Mouse (Mus musculus) embryonic facial prominence, embryonic 11.5 days (tissue): ENCODE data around the gene Pikfyve. TPM values are rescaled to one million over a fixed set of nuclear protein-coding genes. Genes with fewer than 3 reads are reported as not detected.

Experiments used
- ATAC-seq: fragments of 200-750 bp; cut with Nextera tagmentation; replicated peaks from 2 replicates; pipeline ENCODE4 v1.8.0; 2017; ENCODE audit warnings: low read depth; ENCODE audit not compliant: insufficient number of reproducible peaks, low FRiP score, low TSS enrichment
- DNase-seq: peaks from one replicate; pipeline ENCODE4 v3.0.0-alpha.2; 2015; ENCODE audit warnings: low spot score
- H3K27ac ChIP-seq: fragments of 300-500 bp; sonication (generic); replicated peaks from 2 replicates; pipeline ENCODE4 v1.5.1; 2014; ENCODE audit warnings: mild to moderate bottlenecking, low read depth, low read length, control low read depth
- H3K27me3 ChIP-seq: fragments of 300-500 bp; sonication (generic); 2 replicates; pipeline ENCODE4 v1.6.1; 2014; ENCODE audit warnings: mild to moderate bottlenecking, low read length, moderate library complexity, mixed read lengths; ENCODE audit not compliant: control insufficient read depth, insufficient read depth
- H3K36me3 ChIP-seq: fragments of 300-500 bp; sonication (generic); replicated peaks from 2 replicates; pipeline ENCODE4 v1.6.1; 2014; ENCODE audit warnings: low read depth, mild to moderate bottlenecking, low read length, moderate library complexity, mixed read lengths; ENCODE audit not compliant: control insufficient read depth, insufficient read depth
- H3K4me1 ChIP-seq: fragments of 300-500 bp; sonication (generic); 2 replicates; pipeline ENCODE4 v1.6.1; 2014; ENCODE audit warnings: low read length, mixed read lengths; ENCODE audit not compliant: control insufficient read depth, insufficient read depth
- H3K4me2 ChIP-seq: fragments of 300-500 bp; sonication (generic); 2 replicates; pipeline ENCODE4 v1.6.1; 2014; ENCODE audit warnings: low read depth, mild to moderate bottlenecking, control low read depth, low read length, moderate library complexity
- H3K4me3 ChIP-seq: fragments of 300-500 bp; sonication (generic); 2 replicates; pipeline ENCODE4 v1.5.1; 2014; ENCODE audit warnings: low read depth, low read length, control low read depth
- H3K9ac ChIP-seq: fragments of 300-500 bp; sonication (generic); replicated peaks from 2 replicates; pipeline ENCODE4 v1.6.1; 2014; ENCODE audit warnings: mild to moderate bottlenecking, control low read depth, low read length
- H3K9me3 ChIP-seq: fragments of 300-500 bp; sonication (generic); replicated peaks from 2 replicates; pipeline ENCODE4 v1.6.1; 2016; ENCODE audit warnings: mild to moderate bottlenecking, low read length, inconsistent platforms, mixed read lengths; ENCODE audit not compliant: control insufficient read depth
- WGBS: fragments of 180-500 bp; shearing (Covaris S2); extraction: QIAGEN DNeasy Blood & Tissue Kit; methylation state at CpG from one replicate; pipeline ENCODE4 v1.1.7; 2014; 5-methylcytosine and 5-hydroxymethylcytosine counted together
- polyA plus RNA-seq: library from polyadenylated mRNA; unstranded; fragments of >200 nt; fragmentation: Nextera tagmentation; extraction: Ambion mirVana; gene quantifications from 2 replicates; pipeline ENCODE4 v1.2.1, GENCODE M21; 2014

Gene Pikfyve
- polyA plus RNA-seq, 1 experiment from 2014 or later: 14.8 TPM

- peak overlapping the region; percentile 61 for H3K9ac ChIP-seq
- H3K27me3 ChIP-seq: no peaks in the 10 kb centered on the region
- H3K36me3 ChIP-seq: no peaks in the 10 kb centered on the region
- ATAC-seq: peak; percentile 1; the same call in 1 of the 2 replicates
- 25% methylated on average over 12 of the region's 12 CpGs for WGBS
- peak overlapping the region; percentile 55 for H3K4me2 ChIP-seq
- H3K9me3 ChIP-seq: no peaks in the 10 kb centered on the region
- H3K27ac ChIP-seq: no peak overlapping the region
- DNase-seq: peak; percentile 7
- H3K4me1 ChIP-seq: no peaks in the 10 kb centered on the region
- H3K4me3 ChIP-seq: peak overlapping the region; percentile 88
Measured at GRCm38 (mm10) chr1:65185524-65186205, 818 bp upstream of the Pikfyve start.

- Histone ChIP-seq H3K9ac (peak overlapping the region; percentile 88), H3K36me3 (no peaks in the 10 kb centered on the region), H3K27me3 (no peaks in the 10 kb centered on the region), H3K9me3 (no peaks in the 10 kb centered on the region), H3K4me2 (peak overlapping the region; percentile 77), H3K4me3 (peak overlapping the region; percentile 88), H3K27ac (peak overlapping the region; percentile 78; the same call in 1 of the 2 replicates), H3K4me1 (no peaks in the 10 kb centered on the region)
- ATAC-seq: no peak; the same call in 1 of the 2 replicates
- under 1% methylated on average over 6 of the region's 6 CpGs for WGBS
- DNase-seq: no peak
Measured at GRCm38 (mm10) chr1:65187074-65187430, 569 bp downstream of the Pikfyve start.

- ATAC-seq (no peak), DNase-seq (no peak)
- Histone ChIP-seq H3K9me3 (no peaks in the 10 kb centered on the region), H3K27ac (no peak overlapping the region), H3K36me3 (peaks cover 2% of the 10 kb centered on the region; the same call in 1 of the 2 replicates), H3K9ac (no peak overlapping the region), H3K27me3 (no peaks in the 10 kb centered on the region), H3K4me3 (no peak overlapping the region), H3K4me1 (no peaks in the 10 kb centered on the region), H3K4me2 (no peak overlapping the region)
- WGBS: 83% methylated on average over 4 of the region's 4 CpGs
Measured at GRCm38 (mm10) chr1:65190172-65190571, 3.7 kb downstream of the Pikfyve start.

- H3K4me2 ChIP-seq: no peak overlapping the region
- no peaks in the 10 kb centered on the region for H3K27me3 ChIP-seq
- no peaks in the 10 kb centered on the region for H3K9me3 ChIP-seq
- H3K27ac ChIP-seq: no peak overlapping the region
- no peak overlapping the region for H3K4me3 ChIP-seq
- H3K36me3 ChIP-seq: peaks cover 4% of the 10 kb centered on the region
- DNase-seq (no peak), ATAC-seq (no peak)
- H3K4me1 ChIP-seq: no peaks in the 10 kb centered on the region
- WGBS: 95% methylated on average over 2 of the region's 2 CpGs
- no peak overlapping the region for H3K9ac ChIP-seq
Measured at GRCm38 (mm10) chr1:65193226-65193625, 6.7 kb downstream of the Pikfyve start.

GRCm38 (mm10) chr1:65198425-65198824 is 11.9 kb downstream of the Pikfyve start:
- Histone ChIP-seq H3K4me2 (no peak overlapping the region), H3K36me3 (peaks cover 2% of the 10 kb centered on the region; the same call in 1 of the 2 replicates), H3K9ac (no peak overlapping the region), H3K27ac (no peak overlapping the region), H3K9me3 (no peaks in the 10 kb centered on the region), H3K4me1 (no peaks in the 10 kb centered on the region), H3K27me3 (no peaks in the 10 kb centered on the region), H3K4me3 (no peak overlapping the region)
- DNase-seq: no peak
- WGBS: 91% methylated on average over 2 of the region's 2 CpGs
- ATAC-seq: no peak

GRCm38 (mm10) chr1:65198861-65199260 is 12.4 kb downstream of the Pikfyve start:
- H3K27me3 ChIP-seq: no peaks in the 10 kb centered on the region
- no peaks in the 10 kb centered on the region for H3K9me3 ChIP-seq
- H3K36me3 ChIP-seq: peaks cover 2% of the 10 kb centered on the region; the same call in 1 of the 2 replicates
- no peak overlapping the region for H3K4me3 ChIP-seq
- H3K4me1 ChIP-seq: no peaks in the 10 kb centered on the region
- no peak overlapping the region for H3K27ac ChIP-seq
- no peak overlapping the region for H3K4me2 ChIP-seq
- WGBS: 97% methylated on average over 2 of the region's 2 CpGs
- DNase-seq (no peak), ATAC-seq (no peak)
- no peak overlapping the region for H3K9ac ChIP-seq

- H3K27ac ChIP-seq: no peak overlapping the region
- H3K4me3 ChIP-seq: no peak overlapping the region
- no peak overlapping the region for H3K9ac ChIP-seq
- no peaks in the 10 kb centered on the region for H3K9me3 ChIP-seq
- ATAC-seq (no peak), DNase-seq (no peak)
- no peak overlapping the region for H3K4me2 ChIP-seq
- H3K36me3 ChIP-seq: peaks cover 3% of the 10 kb centered on the region
- no peaks in the 10 kb centered on the region for H3K27me3 ChIP-seq
- H3K4me1 ChIP-seq: no peaks in the 10 kb centered on the region
- 87% methylated on average over 1 of the region's 1 CpGs for WGBS
Measured at GRCm38 (mm10) chr1:65204299-65204698, 17.8 kb downstream of the Pikfyve start.

GRCm38 (mm10) chr1:65213214-65213613 is 26.7 kb downstream of the Pikfyve start:
- no peaks in the 10 kb centered on the region for H3K27me3 ChIP-seq
- H3K4me2 ChIP-seq: no peak overlapping the region
- peaks cover 6% of the 10 kb centered on the region for H3K36me3 ChIP-seq
- no peak overlapping the region for H3K9ac ChIP-seq
- H3K9me3 ChIP-seq: no peaks in the 10 kb centered on the region
- no peak overlapping the region for H3K4me3 ChIP-seq
- no peak overlapping the region for H3K27ac ChIP-seq
- ATAC-seq (no peak), DNase-seq (no peak)
- H3K4me1 ChIP-seq: no peaks in the 10 kb centered on the region
- 69% methylated on average over 2 of the region's 2 CpGs for WGBS
